Mouse (Mus musculus) cerebellum, postnatal 14 days (tissue): ENCODE measurements around the gene Srrt.

ENCODE experiments used
- DNase-seq, 2 experiments: peaks; one replicate each; pipeline ENCODE4 v3.0.0; 2021; ENCODE audit warnings: mixed read lengths in 2 of 2

Srrt gene

DNA sequence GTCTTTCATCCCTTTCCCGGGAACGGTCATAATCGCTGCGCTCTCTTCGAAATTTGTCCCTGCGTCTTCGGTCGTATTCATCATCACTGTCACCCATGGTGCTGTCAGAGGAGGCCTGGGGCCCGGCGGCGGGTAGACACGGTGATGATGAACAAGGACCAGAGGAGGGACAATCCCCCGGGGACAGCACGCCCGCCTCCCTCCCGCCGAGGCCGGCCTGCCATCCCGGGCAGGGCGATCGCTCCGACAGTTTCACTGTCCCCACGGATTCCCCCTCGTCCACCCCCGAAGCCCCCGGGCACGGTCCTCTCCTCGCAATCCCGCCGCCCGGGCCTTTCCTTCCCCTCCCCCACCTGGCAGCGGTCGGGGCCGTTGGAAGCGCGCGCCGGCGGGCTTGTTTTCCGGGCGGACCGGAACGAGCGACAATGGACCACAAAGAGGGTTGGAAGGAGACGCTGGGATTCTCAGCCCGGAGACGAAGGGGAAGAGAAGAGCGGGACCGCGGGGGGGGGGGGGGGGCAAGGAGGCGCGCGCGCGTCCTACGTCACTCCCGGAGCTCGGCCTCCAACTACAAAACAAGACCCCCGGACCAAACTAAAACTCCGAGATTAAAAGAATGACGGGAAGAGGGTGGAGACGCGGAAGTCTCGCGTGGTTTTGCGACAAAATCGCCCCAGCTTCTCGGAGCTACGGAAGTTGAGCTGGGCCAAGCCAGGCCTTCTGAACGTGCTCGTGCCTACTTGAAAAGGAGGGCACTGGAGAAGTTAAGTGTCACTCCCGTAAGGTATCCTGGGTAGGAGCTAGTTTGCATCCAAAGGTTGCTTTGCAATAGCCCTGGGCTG lies at the start of gene Srrt:
Gene Srrt (minus strand): TSS at position 604 of the 842 bp plus-strand sequence.
- peak; percentile 91 to 94 for DNase-seq

DNA sequence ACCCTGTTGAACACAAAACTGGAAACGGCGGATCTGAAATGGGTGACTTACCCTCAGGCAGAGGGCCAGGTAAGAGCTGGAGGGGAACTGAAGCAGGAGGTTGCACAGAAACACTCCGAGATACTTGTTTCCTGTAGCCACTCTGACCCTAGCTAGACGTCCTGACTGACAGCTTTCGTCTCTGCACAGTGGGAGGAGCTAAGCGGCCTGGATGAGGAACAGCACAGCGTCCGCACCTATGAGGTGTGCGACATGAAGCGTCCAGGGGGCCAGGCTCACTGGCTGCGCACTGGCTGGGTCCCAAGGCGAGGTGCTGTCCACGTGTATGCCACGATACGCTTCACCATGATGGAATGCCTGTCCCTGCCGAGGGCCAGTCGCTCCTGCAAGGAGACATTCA lies 46.6 kb upstream of the Srrt start:
- no peak for DNase-seq

DNA sequence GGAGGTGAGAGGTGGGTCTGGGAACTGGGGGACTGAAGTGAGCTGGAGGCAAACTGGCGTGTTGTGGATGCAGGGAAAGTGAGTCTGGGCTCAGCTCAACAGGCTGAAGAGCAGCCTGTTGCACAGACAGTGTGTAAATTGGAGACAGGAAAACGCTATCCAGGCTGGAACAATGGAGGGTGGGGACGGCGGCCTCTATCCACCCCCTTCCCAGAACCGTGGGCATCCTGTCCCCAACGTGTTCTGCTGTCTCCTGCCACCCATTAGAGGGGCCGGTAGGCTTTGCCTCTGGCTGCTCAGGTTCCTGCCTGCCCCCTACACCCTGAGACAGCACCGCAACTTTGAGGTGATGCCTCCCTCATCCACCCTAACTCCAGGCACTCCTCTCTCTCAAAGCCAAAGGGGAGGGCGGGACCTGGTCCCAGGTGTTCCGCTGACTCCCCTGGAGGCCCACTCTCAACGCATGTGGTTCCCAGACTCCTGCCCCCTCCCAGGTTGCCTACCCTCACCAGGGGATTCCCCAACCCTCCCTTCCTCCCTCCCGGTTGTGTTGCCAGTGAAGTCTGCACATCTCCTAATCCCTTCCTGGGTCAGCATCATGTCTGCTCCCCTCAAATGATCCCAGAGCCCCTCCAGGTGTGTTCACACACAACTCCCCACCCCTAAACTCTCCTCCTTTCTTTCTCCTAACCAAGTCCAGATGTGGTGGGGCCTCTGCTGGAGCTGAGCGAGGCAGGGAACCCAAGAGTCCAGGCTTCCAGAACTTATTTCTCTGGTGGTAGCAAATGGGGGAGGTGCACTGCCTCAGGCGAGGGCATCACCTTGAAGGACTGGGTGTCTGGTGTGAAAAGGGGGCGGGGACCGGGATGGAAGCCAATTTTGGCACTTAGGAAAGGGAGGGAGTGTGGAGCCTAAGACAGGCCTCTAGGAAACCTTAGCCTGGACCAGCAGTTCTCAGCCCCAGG lies 44.8 kb upstream of the Srrt start:
- DNase-seq: no peak

DNA sequence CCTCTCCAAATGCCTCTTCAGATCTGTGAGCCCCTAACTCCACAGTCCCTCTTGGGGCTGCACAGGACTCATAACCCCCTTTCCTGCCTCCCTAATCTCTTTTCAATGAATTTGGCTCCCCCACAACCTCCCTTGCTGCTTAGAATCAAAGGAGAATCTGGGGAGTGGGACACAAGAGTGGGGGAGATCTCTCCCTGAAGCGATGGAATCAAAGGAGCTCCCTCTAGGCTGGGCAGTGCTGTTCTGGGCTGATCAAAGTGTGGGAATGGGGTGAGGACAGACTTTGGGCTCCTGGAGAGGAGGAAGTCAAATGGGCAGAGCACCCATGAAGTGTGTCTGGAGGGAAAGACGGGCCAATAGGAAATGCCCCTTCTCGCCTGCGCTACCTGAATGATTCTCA lies 43.9 kb upstream of the Srrt start:
- DNase-seq: no peak

DNA sequence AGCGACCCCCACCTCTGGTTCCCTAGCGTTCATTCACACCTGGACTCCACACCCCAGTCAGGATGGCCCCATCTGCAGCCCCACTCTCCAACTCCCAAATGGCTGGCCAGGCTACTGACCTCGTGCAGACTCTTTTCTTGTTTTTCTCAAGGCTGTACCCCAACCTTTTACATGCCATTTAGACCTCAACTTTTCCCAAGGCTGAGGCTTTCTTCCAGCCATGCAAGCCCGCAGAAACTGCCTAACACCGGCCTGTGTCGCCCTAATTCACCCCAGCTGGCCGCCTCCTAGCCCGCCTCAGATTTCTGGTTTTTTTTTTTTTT lies 43.5 kb upstream of the Srrt start:
- DNase-seq: no peak

DNA sequence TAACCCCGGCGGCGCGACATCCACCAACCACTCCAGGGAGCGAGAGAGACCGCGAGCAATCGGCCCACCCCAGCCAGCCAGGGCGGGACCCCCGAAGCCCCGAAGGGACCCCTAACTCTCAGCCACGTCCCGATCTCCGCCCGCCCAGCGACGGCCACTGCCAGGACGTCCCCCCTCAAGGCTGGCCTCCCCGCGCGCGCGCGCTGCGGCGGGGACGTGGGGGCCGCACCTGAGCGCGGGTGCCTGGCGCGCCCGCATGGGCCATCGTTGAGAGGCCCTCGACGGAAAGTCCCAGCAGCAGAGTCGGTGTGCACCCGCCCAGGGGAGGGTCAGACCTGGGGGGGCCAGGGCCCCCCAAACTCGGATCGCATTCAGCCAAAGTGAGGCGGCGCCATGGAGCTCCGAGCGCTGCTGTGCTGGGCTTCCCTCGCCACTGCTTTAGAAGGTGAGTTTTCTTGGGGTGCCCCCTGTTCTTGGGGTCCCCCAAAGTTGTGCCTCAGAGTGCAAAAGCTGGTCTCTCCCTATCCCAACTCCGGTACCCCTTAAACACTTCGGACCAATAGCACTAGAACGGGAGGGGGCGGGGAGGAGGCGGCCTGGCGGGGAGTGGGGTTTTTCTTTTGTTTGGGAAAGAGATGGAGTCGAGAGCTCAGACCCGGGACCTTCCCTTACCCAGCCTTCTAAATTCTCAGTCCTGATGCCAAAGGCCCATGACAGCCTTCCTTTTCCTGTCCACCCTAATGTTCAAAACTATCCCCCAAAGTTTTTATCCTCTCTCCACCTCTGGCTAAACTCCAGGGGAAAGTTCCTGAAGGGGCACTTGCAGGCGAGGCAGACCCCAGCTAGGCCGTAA lies 43.0 kb upstream of the Srrt start:
- DNase-seq: no peak

DNA sequence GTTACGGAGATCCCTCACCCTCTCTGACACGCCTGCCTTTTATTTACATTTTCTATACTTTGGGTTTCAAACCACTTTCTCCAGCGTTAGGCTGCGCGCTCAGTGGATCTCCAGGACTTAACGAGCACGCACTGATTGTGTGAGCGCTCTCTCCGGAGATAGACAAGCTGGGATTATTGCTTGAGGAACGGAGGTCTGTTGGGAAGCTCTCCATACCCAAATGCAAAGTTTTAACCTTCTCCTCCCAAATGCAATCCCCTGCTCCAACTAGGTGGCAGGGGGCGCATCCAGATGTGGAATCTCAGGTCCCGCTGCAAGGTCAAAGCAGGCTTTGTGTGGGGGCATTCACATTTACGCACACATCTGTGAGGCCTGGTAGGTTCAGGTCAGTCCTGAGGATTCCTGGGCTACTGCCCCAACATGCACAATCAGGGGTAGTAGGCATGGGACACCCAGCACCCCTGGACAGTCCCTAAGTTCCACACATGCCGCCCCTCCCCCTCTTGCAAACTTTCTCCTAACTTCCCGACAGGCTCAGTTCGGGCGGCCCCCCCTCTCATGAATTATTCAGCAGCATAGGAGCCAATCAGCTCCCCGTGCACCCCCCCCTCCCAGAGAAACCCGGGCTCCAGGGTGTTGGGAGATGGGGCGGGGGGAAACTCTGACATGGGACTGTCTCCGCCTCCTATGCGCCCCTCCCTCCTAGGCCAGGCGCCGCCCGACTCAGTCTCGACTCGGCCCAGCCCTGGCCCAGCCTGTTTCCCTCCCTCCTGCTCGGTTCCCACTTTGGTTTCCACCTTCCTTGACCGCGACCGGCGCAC lies 42.1 kb upstream of the Srrt start, which contains the start of gene Ephb4:
Gene Ephb4 (plus strand): TSS at position 726 of the 821 bp plus-strand sequence.
- DNase-seq: peak; percentile 31 to 61

DNA sequence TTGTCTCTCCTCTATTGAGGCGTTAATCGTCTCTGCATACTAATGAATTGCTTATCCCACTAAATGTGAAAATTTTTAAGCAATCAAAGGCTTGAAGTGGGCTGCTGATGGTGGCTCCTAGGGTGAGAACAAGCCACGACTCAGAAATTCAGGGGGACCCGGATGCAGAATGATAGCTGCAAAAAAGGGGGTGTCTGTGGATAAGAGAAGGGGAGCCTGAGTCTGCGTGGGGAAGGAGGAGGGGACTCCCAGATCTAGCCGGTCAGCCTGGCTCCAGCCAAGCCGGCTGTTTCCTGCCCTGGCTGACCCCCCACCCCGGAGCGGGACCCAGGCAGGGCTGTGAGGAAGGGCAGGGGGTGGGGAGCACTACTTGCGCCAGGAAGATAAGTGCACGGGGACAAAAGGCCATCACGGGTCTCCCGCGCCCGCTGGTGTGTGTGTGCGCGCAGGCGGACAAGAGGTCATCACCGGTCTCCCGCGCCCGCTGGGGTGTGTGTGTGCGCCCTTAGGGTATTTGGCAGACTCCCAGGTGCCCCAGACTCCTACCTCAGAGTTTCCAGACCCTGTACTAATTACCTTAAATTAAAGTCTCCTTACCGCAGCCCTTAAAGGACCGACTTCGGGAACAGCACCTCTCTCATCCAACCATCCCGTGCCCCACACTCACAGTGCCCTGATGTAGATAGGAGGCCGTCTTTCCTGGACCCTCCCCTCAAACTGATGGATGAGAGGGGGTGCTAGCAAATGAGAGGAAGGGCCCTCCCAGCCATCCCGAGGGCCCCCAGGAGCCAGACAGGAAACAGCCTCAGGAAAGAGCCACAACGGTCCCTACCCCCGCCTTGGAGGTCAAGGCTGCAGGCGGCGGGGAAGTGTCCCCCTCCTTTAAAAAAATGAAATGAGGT lies 41.3 kb upstream of the Srrt start:
- DNase-seq: no peak

DNA sequence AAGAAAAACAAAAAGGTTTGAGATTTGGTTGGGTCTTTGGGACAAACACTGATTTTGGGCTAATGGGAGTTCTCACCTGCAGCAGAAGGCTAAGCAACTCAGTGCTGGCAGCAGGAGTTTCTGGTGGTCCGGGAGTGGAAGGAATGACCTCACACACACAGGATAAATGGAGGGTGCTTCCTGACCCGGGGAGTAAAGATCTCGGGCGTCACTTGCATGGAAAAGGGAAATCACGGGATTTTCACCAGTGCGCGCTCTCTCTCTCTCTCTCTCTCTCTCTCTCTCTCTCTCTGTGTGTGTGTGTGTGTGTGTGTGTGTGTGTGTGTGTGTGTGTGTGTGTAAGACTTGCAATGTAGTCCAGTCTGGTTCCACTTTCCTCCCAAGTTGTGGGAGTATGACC lies 40.4 kb upstream of the Srrt start:
- DNase-seq: no peak

DNA sequence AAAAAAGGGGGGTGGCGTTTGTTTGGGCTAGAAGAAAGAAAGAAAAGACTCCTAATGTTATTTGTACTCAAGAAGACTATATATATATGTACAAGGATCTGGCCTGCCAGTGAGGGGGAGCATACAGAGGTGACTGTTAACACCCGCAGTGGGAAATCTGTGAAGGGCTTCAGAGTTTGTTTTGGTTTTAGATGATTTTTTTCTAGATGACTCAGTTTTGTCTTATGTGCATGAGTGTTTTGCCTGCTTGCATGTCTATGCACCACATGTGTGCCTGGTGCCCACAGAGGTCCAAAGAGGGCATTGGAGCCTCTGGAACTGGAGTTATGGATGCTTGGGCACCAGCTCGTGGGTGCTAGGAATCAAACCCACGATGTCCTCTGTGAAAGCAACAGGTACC lies 39.5 kb upstream of the Srrt start:
- no peak for DNase-seq

DNA sequence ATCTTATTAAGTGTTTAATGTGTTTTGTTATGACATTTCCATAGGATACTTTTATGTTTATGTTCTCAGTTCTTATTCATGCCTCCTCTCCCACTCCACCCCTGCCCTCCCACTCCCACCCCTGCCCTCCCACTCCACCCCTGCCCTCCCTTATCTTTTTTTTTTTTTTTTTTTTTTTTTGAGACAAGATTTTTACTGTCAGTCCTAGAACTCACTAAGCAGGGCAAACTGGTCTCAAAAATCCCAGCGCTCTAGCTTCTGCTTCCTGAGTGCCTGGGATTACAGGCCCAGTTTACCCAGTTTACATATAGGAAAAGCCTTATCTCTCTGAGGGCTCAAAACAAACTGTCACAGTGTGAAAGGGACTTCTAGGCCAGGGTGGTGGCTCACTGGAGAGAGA lies 38.9 kb upstream of the Srrt start:
- no peak for DNase-seq

DNA sequence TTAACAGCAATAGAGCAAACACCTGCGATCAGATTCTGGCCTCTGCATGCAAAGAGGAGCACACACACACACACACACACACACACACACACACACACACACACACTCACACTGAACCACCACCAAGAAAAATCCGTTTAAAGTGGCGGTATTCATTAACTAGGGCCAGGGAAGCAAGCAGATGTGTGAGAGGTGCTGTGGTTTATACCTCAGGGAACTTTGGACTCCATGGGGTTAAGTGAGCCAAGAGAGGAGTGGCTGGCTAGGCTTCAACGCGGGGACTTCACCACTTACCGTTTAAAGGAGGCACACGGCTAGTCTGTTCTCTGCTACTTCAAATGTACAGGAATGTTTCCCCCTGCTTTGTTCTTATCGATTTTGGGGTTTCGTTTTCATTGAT lies 38.3 kb upstream of the Srrt start:
- no peak for DNase-seq

DNA sequence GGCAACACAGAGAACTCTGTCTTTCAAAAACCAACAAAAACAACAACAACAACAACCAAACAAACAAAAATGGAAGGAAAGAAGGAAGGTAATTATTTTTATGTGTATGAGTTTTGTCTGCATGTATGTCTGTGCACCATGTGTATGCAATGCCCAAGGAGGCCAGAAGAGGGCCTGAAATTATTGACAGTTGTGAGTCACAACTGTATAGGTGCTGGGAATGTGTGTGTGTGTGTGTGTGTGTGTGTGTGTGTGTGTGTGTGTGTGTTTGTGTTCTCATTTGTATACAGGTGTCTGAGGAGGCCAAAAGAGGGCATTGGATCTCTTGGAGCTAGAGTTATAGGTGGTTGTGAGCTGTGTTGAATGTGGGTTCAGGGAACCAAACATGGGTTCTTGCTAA lies 36.4 kb upstream of the Srrt start:
- DNase-seq: no peak

DNA sequence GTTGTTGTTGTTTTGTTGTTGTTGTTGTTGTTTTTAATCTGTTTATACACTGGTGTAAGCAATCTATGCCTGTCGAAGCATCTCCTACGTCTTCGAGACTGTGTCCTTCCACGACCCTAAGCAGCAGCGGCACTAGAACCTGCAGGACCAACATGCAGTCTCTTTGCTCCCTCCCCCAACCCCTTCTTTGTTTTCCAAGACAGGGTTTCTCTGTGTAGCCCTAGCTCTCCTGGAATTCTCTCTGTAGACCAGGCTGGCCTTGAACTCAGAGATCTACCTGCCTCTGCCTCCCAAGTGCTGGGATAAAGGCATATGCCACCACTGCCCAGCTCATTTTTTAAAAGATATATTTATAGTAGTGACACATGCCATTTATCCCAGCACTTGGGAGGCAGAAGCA lies 35.9 kb upstream of the Srrt start:
- DNase-seq: no peak

DNA sequence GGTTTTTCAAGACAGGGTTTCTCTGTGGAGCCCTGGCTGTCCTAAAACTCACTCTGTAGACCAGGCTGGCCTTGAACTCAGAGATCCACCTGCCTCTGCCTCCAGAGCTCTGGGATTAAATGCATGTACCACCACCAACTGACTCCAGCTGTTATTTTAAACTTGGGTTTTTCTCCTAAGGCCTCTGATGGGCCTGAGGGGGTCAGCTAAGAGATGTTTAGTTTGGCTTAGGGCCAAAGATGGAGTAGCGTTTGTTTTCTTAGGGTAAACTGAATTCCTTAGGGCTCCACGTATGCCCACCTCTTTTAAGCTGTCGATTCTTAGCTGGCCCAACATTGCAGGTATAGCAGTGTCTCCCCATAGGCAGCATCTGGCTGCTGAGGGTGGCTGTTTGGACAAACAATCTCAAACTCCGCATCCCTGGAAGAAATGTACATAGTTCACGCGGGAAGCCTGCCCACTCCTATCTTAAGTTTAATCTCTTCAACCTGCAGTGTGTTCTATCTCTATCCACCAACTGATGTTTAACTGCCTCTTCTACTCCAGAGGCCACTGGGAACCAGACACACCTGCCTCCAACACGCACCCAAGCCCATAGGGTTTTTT lies 35.0 kb upstream of the Srrt start:
- no peak for DNase-seq

DNA sequence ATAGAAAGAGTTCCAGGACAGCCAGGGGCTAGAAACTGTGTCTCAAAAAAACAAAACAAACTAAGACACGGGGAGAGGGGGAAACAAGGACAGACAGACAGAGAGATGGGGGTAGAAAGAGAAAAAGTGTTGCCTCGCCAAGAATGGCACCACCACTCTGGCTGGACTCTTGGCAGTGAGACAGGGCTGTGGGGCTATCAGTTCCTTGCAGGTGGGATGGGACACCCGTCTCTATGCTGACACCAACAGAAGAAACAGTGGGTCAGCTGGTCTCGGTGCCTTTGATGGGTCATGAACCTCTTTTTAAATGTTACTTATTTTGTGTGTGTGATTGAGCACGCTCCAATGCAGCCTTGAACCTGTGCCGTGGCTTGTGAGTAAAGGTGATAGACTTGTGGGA lies 32.7 kb upstream of the Srrt start:
- DNase-seq: no peak

DNA sequence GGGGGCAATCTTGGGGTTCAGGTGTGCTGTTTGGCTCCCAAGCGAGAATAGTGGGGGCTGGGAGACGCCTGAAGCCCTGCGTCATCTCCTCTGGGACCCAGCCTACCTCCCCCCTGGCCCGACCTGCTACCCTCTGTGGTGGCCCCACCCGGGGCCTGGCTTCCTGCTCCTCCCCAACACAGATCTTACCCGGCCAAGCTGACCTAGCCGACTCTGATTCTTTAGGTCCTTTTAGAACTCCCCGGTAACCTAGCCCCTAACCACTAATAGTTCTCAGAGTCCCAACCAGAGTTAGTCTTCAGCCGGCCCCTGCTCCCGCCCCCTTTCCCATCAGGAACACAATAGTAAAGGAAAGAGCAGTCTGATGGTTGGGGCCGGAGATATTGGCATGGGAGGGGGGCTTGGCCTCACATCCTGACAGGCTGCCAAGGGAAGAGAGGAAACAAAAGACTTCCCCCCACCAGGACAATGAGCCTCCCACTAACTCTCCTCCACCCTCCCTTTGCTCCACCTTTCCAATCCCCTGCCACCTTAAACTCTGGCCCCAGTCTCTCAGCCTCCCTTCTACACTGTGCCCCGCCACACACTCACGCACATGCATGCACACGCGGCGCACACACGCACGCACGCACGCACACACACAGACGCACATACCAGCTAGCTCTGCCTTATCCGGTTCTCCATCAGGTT lies 32.0 kb upstream of the Srrt start:
- peak; percentile 51 to 64 for DNase-seq

DNA sequence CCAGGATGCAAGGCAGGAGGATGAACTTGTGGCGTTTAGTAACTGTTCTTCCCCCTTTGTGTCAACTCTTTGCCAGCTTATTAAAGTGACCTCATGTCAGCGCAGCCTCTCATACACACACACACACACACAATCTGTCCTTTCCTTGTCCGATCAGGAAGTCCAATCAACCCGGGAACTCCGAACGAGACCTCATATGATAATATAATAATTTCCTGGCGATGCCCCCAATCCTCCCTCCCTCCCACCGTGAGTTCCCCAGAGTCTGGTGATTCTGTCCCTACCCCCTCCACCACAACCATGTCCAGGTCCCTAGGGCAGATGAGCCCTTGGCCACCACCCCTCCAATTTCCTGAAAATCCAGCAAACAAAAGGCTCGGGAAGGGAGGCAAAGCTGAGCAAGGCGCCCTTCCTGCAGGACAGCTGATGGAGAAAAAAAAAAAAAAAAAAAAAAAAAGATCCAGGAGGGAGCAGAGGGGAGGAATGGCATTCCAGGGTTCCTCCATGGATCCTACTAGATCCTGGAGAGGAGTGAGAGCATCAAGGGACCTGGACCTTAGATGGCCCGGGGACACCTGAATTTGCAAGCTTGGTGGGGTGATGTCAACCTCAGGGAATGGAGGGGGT lies 31.3 kb upstream of the Srrt start:
- DNase-seq: peak; percentile 70 to 73

DNA sequence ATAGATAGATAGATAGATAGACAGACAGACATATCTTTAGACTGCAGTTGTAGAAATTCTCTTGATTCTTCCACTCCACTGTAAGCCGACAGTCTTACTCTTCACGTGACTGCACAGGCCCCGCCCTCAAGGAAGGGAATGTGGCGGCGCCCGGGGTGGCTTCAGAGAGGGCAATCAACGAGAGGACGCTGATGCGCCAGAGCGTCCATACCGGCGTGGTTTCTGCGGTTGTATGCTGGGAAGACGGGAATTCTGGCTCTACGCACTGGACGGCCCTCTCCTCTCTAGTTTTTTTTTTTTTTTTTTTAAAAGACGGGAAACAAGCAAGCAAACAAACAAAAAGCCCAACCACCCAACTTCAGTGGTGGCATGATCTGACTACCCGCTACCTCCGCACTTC lies 30.8 kb upstream of the Srrt start:
- peak; percentile 92 to 95 for DNase-seq
